Mouse (Mus musculus) urinary bladder, postnatal 4 days (tissue): ENCODE measurements around the gene Poln.

ENCODE experiments used
- DNase-seq, 2 experiments: peaks; one replicate each; pipeline ENCODE4 v3.0.0; 2021 to 2022; ENCODE audit warnings: low spot score in 2 of 2

The Poln gene

GRCm38 (mm10) chr5:33994671-33995625, 174.3 kb downstream of the Poln start:
- peak in 1 of 2 experiments; percentile 18 for DNase-seq

GRCm38 (mm10) chr5:33983309-33984121, 185.7 kb downstream of the Poln start, which contains the start of gene Gm1673:
Gm1673 (plus strand) TSS chr5:33983433.
- DNase-seq, result peak; percentile 79 to 87

GRCm38 (mm10) chr5:33982731-33983259, 186.5 kb downstream of the Poln start:
- DNase-seq, result peak in 1 of 2 experiments; percentile 40

- peak in 1 of 2 experiments; percentile 3 for DNase-seq
These were observed 193.0 kb downstream of the Poln start for GRCm38 (mm10) chr5:33976267-33976666.

- DNase-seq, result no peak
These were observed 194.5 kb downstream of the Poln start for GRCm38 (mm10) chr5:33974736-33975135.

GRCm38 (mm10) chr5:33959382-33959781, 209.9 kb downstream of the Poln start:
- DNase-seq, result no peak
